Mouse (Mus musculus) gastrocnemius, postnatal 4 days (tissue): Measurements from ENCODE around the gene Pmp22. TPM values are rescaled to one million over a fixed set of nuclear protein-coding genes. Genes with fewer than 3 reads are reported as not detected.

Source experiments
- total RNA-seq, 2 experiments: library from RNA; stranded (reverse); gene quantifications; 2 replicates each; pipeline ENCODE4 v1.2.3; 2021

The Pmp22 gene
- total RNA-seq, 2 experiments from 2014 or later, result 370 to 372 TPM

Other genes with a start within 250 kb of the Pmp22 start
- gene Tvp23b, start 249.5 kb upstream of the Pmp22 start, total RNA-seq, result 10 to 100 TPM; 18.9 to 20.4 TPM
- under 1 TPM in 1 of 2 experiments, not detected in 1; 0.66 TPM for gene Cdrt4, start 177.8 kb upstream of the Pmp22 start, total RNA-seq
- not detected for gene Tekt3, start 67.3 kb upstream of the Pmp22 start, total RNA-seq